Mouse (Mus musculus): ENCODE measurements around the gene Scamp2. TPM values are rescaled to one million over a fixed set of nuclear protein-coding genes. Genes with fewer than 3 reads are reported as not detected.

Gene Scamp2
- polyA plus RNA-seq, 2 experiments = 13.9 to 21.1 TPM

DNA sequence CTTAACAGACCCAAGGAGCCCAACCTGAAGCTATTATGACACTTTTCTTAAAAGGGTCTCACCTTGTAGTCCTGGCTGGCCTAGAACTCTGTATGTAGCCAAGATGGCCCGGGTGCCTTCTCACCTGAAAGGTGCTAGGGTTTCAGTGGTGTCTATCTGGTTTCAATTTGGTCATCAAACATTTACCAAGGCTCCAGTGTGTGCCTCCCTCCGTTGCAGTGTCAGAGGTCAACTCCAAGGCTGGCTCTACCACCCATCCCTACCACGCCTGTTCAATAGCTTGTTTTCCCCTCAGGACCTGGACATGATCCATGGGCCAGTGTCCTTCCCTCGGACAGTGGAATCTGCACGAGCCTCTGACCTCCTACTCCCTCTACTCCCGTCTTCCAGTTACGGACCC lies 63.6 kb downstream of the Scamp2 start:
- Histone ChIP-seq H3K27me3 (ENCODE audit: control insufficient read depth, insufficient read depth, low read length) (no peaks in the 10 kb centered on the region), H3K9ac (replicated peaks) (no peak overlapping the region), H3K27ac (no peak overlapping the region), H3K4me2 (ENCODE audit: low read depth) (no peak overlapping the region), H3K9me3 (ENCODE audit: control insufficient read depth, low read length) (no peaks in the 10 kb centered on the region), H3K4me1 (replicated peaks; ENCODE audit: control insufficient read depth in 2 of 2, insufficient read depth in 2 of 2, low read length in 1 of 2) (peaks cover 0 to 8% of the 10 kb centered on the region in 2 experiments; a peak in 2 of 4 replicates), H3K4me3 (ENCODE audit: insufficient read depth in 1 of 2, low read depth in 2 of 2, low read length in 2 of 2) (no peak overlapping the region), H3K36me3 (replicated peaks; ENCODE audit: control insufficient read depth, insufficient read depth, low read depth) (peaks cover 18% of the 10 kb centered on the region)
- ATAC-seq (ENCODE audit: insufficient read depth) = no peak
- no peak for TF ChIP-seq EP300 (IDR thresholded peaks at IDR 0.05; ENCODE audit: low read depth)
- no peak for TF ChIP-seq CTCF (IDR thresholded peaks at IDR 0.05; ENCODE audit: low read depth)
- no peak for DNase-seq (ENCODE audit: low read depth in 3 of 3, low spot score in 3 of 3)
- 67% methylated on average over 7 of the region's 7 CpGs for WGBS (ENCODE audit: insufficient replicate concordance)

- DNase-seq (ENCODE audit: low read depth in 3 of 3, low spot score in 3 of 3) (no peak), ATAC-seq (ENCODE audit: insufficient read depth) (no peak)
- H3K27ac ChIP-seq = no peak overlapping the region
- H3K9ac ChIP-seq (replicated peaks) = no peak overlapping the region
- no peak overlapping the region for H3K4me3 ChIP-seq (ENCODE audit: insufficient read depth in 1 of 2, low read depth in 2 of 2, low read length in 2 of 2)
- no peaks in the 10 kb centered on the region for H3K9me3 ChIP-seq (ENCODE audit: control insufficient read depth, low read length)
- H3K36me3 ChIP-seq (replicated peaks; ENCODE audit: control insufficient read depth, insufficient read depth, low read depth) = peaks cover 30% of the 10 kb centered on the region
- TF ChIP-seq CTCF (IDR thresholded peaks at IDR 0.05; ENCODE audit: low read depth) (no peak), EP300 (IDR thresholded peaks at IDR 0.05; ENCODE audit: low read depth) (no peak)
- no peak overlapping the region for H3K4me2 ChIP-seq (ENCODE audit: low read depth)
- H3K4me1 ChIP-seq (replicated peaks; ENCODE audit: control insufficient read depth in 2 of 2, insufficient read depth in 2 of 2, low read length in 1 of 2) = peaks cover 0 to 8% of the 10 kb centered on the region in 2 experiments; a peak in 2 of 4 replicates
- H3K27me3 ChIP-seq (ENCODE audit: control insufficient read depth, insufficient read depth, low read length) = no peaks in the 10 kb centered on the region
- 77% methylated on average over 15 of the region's 15 CpGs for WGBS (ENCODE audit: insufficient replicate concordance)
These were observed 65.1 kb downstream of the Scamp2 start for GRCm38 (mm10) chr9:57625674-57626500.

DNA sequence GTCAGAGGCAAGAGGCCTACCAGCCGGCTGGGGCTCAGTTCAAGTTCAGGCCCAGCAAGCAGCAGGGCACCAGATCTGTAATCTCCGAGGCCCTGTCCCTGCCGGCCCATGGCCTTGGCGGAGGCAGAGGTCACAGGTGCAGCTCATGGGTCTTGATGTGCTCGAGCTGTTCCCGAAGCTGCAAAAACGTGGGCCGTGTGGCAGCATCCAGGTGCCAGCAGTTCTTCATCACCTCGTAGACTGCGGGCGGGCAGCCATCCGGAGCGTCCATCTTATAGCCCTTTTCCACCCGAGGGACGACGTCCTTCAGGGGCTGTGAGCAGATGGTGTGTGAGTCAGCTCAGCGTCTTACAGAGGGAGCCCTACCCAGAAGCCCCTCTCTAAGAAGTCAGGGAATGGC lies 66.4 kb downstream of the Scamp2 start:
- Histone ChIP-seq H3K36me3 (replicated peaks; ENCODE audit: control insufficient read depth, insufficient read depth, low read depth) (peaks cover 35% of the 10 kb centered on the region), H3K4me2 (ENCODE audit: low read depth) (no peak overlapping the region), H3K27me3 (ENCODE audit: control insufficient read depth, insufficient read depth, low read length) (no peaks in the 10 kb centered on the region), H3K4me1 (replicated peaks; ENCODE audit: control insufficient read depth in 2 of 2, insufficient read depth in 2 of 2, low read length in 1 of 2) (peaks cover 0 to 8% of the 10 kb centered on the region in 2 experiments; a peak in 2 of 4 replicates), H3K9ac (replicated peaks) (no peak overlapping the region), H3K9me3 (ENCODE audit: control insufficient read depth, low read length) (no peaks in the 10 kb centered on the region), H3K27ac (no peak overlapping the region), H3K4me3 (ENCODE audit: insufficient read depth in 1 of 2, low read depth in 2 of 2, low read length in 2 of 2) (no peak overlapping the region)
- DNase-seq (ENCODE audit: low read depth in 3 of 3, low spot score in 3 of 3) (no peak), ATAC-seq (ENCODE audit: insufficient read depth) (no peak)
- 89% methylated on average over 17 of the region's 17 CpGs for WGBS (ENCODE audit: insufficient replicate concordance)
- TF ChIP-seq EP300 (IDR thresholded peaks at IDR 0.05; ENCODE audit: low read depth) = no peak
- TF ChIP-seq CTCF (IDR thresholded peaks at IDR 0.05; ENCODE audit: low read depth) = no peak

DNA sequence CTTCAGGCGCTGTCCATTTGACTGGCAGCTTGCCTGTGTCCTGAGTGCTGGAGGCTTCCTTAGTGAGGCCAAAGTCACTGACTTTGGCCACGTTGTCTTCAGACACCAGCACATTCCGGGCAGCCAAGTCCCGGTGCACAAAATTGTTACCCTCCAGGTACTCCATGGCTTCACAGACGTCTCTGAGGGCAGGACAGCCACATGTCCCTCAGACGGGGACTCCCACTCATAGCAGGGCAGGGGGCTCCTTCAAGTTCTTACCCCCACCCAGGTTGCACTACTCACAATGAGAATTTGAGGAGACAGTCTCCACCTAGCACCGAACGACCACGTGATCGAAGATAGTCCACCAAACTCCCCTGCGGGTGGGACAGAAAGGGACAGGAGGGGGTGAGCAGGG lies 67.1 kb downstream of the Scamp2 start:
- TF ChIP-seq EP300 (IDR thresholded peaks at IDR 0.05; ENCODE audit: low read depth) (no peak), CTCF (IDR thresholded peaks at IDR 0.05; ENCODE audit: low read depth) (no peak)
- WGBS (ENCODE audit: insufficient replicate concordance) = 83% methylated on average over 11 of the region's 11 CpGs
- no peak for DNase-seq (ENCODE audit: low read depth in 3 of 3, low spot score in 3 of 3)
- Histone ChIP-seq H3K36me3 (replicated peaks; ENCODE audit: control insufficient read depth, insufficient read depth, low read depth) (peaks cover 35% of the 10 kb centered on the region), H3K27ac (no peak overlapping the region), H3K4me1 (replicated peaks; ENCODE audit: control insufficient read depth in 2 of 2, insufficient read depth in 2 of 2, low read length in 1 of 2) (peaks cover 0 to 8% of the 10 kb centered on the region in 2 experiments; a peak in 2 of 4 replicates), H3K27me3 (ENCODE audit: control insufficient read depth, insufficient read depth, low read length) (no peaks in the 10 kb centered on the region), H3K4me2 (ENCODE audit: low read depth) (no peak overlapping the region), H3K9me3 (ENCODE audit: control insufficient read depth, low read length) (no peaks in the 10 kb centered on the region), H3K9ac (replicated peaks) (no peak overlapping the region), H3K4me3 (ENCODE audit: insufficient read depth in 1 of 2, low read depth in 2 of 2, low read length in 2 of 2) (no peak overlapping the region)
- no peak for ATAC-seq (ENCODE audit: insufficient read depth)

- DNase-seq (ENCODE audit: low read depth in 3 of 3, low spot score in 3 of 3) = no peak
- Histone ChIP-seq H3K36me3 (replicated peaks; ENCODE audit: control insufficient read depth, insufficient read depth, low read depth) (peaks cover 35% of the 10 kb centered on the region), H3K9ac (replicated peaks) (no peak overlapping the region), H3K4me3 (ENCODE audit: insufficient read depth in 1 of 2, low read depth in 2 of 2, low read length in 2 of 2) (no peak overlapping the region), H3K9me3 (ENCODE audit: control insufficient read depth, low read length) (no peaks in the 10 kb centered on the region), H3K27me3 (ENCODE audit: control insufficient read depth, insufficient read depth, low read length) (no peaks in the 10 kb centered on the region), H3K4me1 (replicated peaks; ENCODE audit: control insufficient read depth in 2 of 2, insufficient read depth in 2 of 2, low read length in 1 of 2) (peaks cover 6 to 13% of the 10 kb centered on the region in 2 experiments; a peak in 3 of 4 replicates), H3K27ac (no peak overlapping the region), H3K4me2 (ENCODE audit: low read depth) (no peak overlapping the region)
- WGBS (ENCODE audit: insufficient replicate concordance) = 83% methylated on average over 12 of the region's 12 CpGs
- no peak for ATAC-seq (ENCODE audit: insufficient read depth)
- TF ChIP-seq EP300 (IDR thresholded peaks at IDR 0.05; ENCODE audit: low read depth) (no peak), CTCF (IDR thresholded peaks at IDR 0.05; ENCODE audit: low read depth) (no peak)
These were observed 68.0 kb downstream of the Scamp2 start for GRCm38 (mm10) chr9:57628717-57629116.

All from liver, embryonic 14.5 days (tissue).